Mouse (Mus musculus): ENCODE data around the gene Taf1c.

- TF ChIP-seq CTCF (conservative IDR thresholded peaks at IDR 0.05; ENCODE audit: insufficient read depth, insufficient read length, low read depth, low read length) (no peak), POLR2A (IDR thresholded peaks at IDR 0.05; ENCODE audit: low read depth, low read length) (no peak)
Measured at GRCm38 (mm10) chr8:119612471-119612870, 7.4 kb upstream of the Taf1c start, which contains the start of gene Adad2.

Data from kidney, adult 2 months (tissue).